Mouse (Mus musculus): ENCODE measurements around the gene 6030458C11Rik. TPM values are rescaled to one million over a fixed set of nuclear protein-coding genes. Genes with fewer than 3 reads are reported as not detected.

The 6030458C11Rik gene
- polyA plus RNA-seq, 1 experiment from 2014 or later = 47.0 TPM

DNA sequence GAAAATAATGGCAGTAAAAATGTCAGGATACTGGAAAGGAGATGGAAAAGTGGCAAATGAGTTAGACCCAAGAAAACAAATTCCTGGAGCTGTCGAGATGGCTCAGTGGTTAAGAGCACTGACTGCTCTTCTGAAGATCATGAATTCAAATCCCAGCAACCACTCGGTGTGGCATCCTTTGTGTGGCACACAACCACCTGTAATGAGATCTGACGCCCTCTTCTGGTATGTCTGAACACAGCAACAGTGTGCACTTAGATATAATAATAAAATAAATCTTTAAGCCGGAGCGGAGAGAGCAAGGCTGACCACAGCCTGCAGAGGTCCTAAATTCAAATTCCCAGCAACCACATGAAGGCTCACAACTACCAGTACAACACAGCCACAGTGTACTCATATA, 35.9 kb downstream of the 6030458C11Rik start:
- Histone ChIP-seq H3K4me2 (replicated peaks; ENCODE audit: low read depth, low read length) (no peak overlapping the region), H3K9ac (replicated peaks; ENCODE audit: low read depth, low read length) (no peak overlapping the region), H3K9me3 (ENCODE audit: control insufficient read depth, low read depth, low read length) (no peaks in the 10 kb centered on the region), H3K4me1 (ENCODE audit: control insufficient read depth, insufficient read depth, low read length) (peaks cover 8% of the 10 kb centered on the region), H3K36me3 (ENCODE audit: control insufficient read depth, insufficient read depth, low read length) (no peaks in the 10 kb centered on the region), H3K27me3 (ENCODE audit: control insufficient read depth, insufficient read depth, low read length) (no peaks in the 10 kb centered on the region), H3K27ac (ENCODE audit: low read length) (no peak overlapping the region), H3K4me3 (ENCODE audit: low read depth, low read length) (no peak overlapping the region)
- no peak for ATAC-seq (ENCODE audit: insufficient number of reproducible peaks, insufficient read depth, low FRiP score, low read depth)
- 82% methylated on average over 5 of the region's 5 CpGs for WGBS

DNA sequence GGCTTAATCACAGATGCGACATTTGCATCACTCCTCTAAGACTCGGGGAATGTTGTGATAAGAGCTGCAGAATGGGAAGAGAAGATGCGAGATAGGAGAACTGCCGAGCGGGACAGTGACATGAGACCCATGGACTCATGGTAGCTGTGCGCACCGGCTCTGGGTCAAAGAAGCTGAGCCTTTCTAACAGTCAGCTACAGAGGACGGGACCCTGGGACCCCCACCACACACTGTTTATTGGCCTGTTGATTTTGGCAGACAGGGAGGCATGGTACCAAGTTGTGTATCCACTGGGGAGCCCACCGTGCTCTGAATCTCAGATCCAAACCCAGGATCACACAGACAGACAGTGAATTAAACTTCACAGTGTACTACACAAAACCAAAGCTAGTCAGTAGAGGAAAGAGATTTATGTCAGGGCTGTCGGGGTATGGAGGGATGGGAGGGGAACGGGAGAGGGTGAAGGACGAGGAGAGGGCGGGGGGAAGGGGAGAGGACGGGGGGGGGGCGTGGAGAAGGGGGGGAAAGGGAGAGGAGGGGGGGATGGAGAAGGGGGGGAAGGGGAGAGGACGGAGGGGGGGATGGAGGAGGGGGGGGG, 42.6 kb downstream of the 6030458C11Rik start:
- Histone ChIP-seq H3K27me3 (ENCODE audit: control insufficient read depth, insufficient read depth, low read length) (no peaks in the 10 kb centered on the region), H3K9ac (replicated peaks; ENCODE audit: low read depth, low read length) (no peak overlapping the region), H3K36me3 (ENCODE audit: control insufficient read depth, insufficient read depth, low read length) (no peaks in the 10 kb centered on the region), H3K4me2 (replicated peaks; ENCODE audit: low read depth, low read length) (no peak overlapping the region), H3K9me3 (ENCODE audit: control insufficient read depth, low read depth, low read length) (no peaks in the 10 kb centered on the region), H3K4me3 (ENCODE audit: low read depth, low read length) (no peak overlapping the region), H3K27ac (ENCODE audit: low read length) (no peak overlapping the region), H3K4me1 (ENCODE audit: control insufficient read depth, insufficient read depth, low read length) (no peaks in the 10 kb centered on the region)
- WGBS = 51% methylated on average over 13 of the region's 16 CpGs
- no peak for ATAC-seq (ENCODE audit: insufficient number of reproducible peaks, insufficient read depth, low FRiP score, low read depth)

DNA sequence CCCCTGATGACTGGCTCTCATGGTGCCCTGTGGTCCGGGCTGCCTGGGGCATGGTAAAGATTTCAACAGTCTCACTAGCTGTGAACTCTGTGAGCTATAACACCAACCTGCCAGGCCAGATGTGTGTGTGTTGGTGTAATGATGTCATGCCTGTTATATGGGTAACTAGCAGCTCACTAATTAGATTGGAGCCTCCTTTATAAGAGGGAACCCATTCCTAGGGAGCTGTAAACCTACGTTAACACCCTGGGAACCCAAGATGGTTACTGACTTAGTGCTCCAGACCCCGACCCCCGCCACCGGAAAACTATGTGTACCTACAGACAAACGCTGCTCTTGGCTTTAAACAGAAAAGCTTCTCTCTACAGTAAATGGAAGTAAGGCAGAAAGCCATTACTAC, 43.2 kb downstream of the 6030458C11Rik start:
- no peak overlapping the region for H3K27ac ChIP-seq (ENCODE audit: low read length)
- no peaks in the 10 kb centered on the region for H3K4me1 ChIP-seq (ENCODE audit: control insufficient read depth, insufficient read depth, low read length)
- H3K27me3 ChIP-seq (ENCODE audit: control insufficient read depth, insufficient read depth, low read length) = no peaks in the 10 kb centered on the region
- H3K9ac ChIP-seq (replicated peaks; ENCODE audit: low read depth, low read length) = no peak overlapping the region
- no peak for ATAC-seq (ENCODE audit: insufficient number of reproducible peaks, insufficient read depth, low FRiP score, low read depth)
- WGBS = 69% methylated on average over 6 of the region's 6 CpGs
- H3K4me3 ChIP-seq (ENCODE audit: low read depth, low read length) = no peak overlapping the region
- H3K4me2 ChIP-seq (replicated peaks; ENCODE audit: low read depth, low read length) = no peak overlapping the region
- no peaks in the 10 kb centered on the region for H3K36me3 ChIP-seq (ENCODE audit: control insufficient read depth, insufficient read depth, low read length)
- no peaks in the 10 kb centered on the region for H3K9me3 ChIP-seq (ENCODE audit: control insufficient read depth, low read depth, low read length)

DNA sequence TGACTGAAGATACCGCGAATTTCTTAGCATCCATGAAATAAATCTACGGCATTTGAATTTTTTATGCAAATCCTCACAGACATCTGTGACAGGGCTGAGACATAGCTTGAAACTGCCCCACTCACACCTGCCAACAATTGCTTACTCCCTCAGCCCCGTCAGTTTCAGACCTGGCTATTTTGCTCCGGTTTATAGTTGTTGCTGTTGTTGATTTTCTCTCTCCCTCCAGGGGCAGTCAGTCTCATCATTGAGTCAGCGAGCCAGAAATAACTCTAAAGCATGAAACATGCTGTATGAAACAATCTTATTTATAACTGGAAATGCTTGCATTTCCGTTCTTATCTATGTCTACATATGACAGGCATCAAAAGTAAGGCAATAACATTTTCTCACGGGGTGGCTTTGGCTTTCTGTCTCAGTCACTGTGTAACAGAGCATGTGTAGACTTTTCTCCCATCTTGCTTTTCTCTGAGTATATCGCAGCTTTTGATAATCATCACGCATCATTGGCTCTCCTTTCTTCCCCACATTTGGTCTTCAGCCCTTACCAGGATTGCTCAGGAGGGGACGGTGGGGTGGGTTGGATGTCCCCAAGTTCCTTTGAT, 50.2 kb downstream of the 6030458C11Rik start:
- H3K4me3 ChIP-seq (ENCODE audit: low read depth, low read length) = no peak overlapping the region
- WGBS = 81% methylated on average over 11 of the region's 11 CpGs
- no peaks in the 10 kb centered on the region for H3K9me3 ChIP-seq (ENCODE audit: control insufficient read depth, low read depth, low read length)
- no peak for ATAC-seq (ENCODE audit: insufficient number of reproducible peaks, insufficient read depth, low FRiP score, low read depth)
- no peaks in the 10 kb centered on the region for H3K4me1 ChIP-seq (ENCODE audit: control insufficient read depth, insufficient read depth, low read length)
- H3K4me2 ChIP-seq (replicated peaks; ENCODE audit: low read depth, low read length) = no peak overlapping the region
- H3K9ac ChIP-seq (replicated peaks; ENCODE audit: low read depth, low read length) = no peak overlapping the region
- H3K27me3 ChIP-seq (ENCODE audit: control insufficient read depth, insufficient read depth, low read length) = no peaks in the 10 kb centered on the region
- no peak overlapping the region for H3K27ac ChIP-seq (ENCODE audit: low read length)
- no peaks in the 10 kb centered on the region for H3K36me3 ChIP-seq (ENCODE audit: control insufficient read depth, insufficient read depth, low read length)

DNA sequence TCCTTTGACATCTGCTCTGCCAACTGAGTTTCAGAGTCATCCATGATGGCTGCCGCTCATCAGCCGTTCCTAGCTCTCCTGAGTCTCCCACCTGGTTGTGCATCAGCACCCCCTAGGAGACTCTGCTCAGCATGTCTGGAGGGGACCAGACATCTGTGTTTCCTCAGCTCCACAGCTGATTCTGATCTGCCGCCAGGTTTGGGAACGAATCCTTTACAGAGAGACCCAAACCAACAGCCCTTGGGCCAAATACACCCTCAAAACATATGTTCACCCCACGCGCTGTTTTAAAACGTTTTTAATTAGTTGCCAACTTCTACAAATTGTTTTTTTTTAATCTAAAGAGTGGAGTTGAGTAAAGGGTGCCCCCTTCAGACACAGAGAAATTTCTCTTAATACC, 53.5 kb downstream of the 6030458C11Rik start:
- WGBS = 75% methylated on average over 7 of the region's 7 CpGs
- Histone ChIP-seq H3K4me3 (ENCODE audit: low read depth, low read length) (no peak overlapping the region), H3K9ac (replicated peaks; ENCODE audit: low read depth, low read length) (no peak overlapping the region), H3K36me3 (ENCODE audit: control insufficient read depth, insufficient read depth, low read length) (no peaks in the 10 kb centered on the region), H3K4me2 (replicated peaks; ENCODE audit: low read depth, low read length) (no peak overlapping the region), H3K9me3 (ENCODE audit: control insufficient read depth, low read depth, low read length) (no peaks in the 10 kb centered on the region), H3K4me1 (ENCODE audit: control insufficient read depth, insufficient read depth, low read length) (no peaks in the 10 kb centered on the region), H3K27ac (ENCODE audit: low read length) (no peak overlapping the region), H3K27me3 (ENCODE audit: control insufficient read depth, insufficient read depth, low read length) (no peaks in the 10 kb centered on the region)
- no peak for ATAC-seq (ENCODE audit: insufficient number of reproducible peaks, insufficient read depth, low FRiP score, low read depth)

DNA sequence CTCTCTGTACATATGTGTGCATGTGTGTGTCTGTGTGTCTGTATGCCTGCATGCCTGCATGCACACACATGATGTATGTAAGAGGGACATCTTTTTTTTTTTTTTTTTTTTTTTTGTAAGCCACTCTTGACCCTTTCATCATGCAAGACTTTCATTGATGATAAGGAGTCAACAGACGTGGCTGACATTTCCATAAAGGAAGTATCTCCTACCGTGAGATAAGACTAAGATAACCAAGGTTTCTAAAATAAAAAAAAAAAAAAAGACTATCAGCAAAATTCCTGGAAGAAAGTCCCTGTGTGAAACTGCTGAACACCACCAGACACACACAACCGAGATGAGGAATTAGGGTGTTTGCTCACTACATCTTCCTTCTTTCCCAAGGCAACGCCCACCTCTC, 57.6 kb downstream of the 6030458C11Rik start:
- ATAC-seq (ENCODE audit: insufficient number of reproducible peaks, insufficient read depth, low FRiP score, low read depth) = no peak
- Histone ChIP-seq H3K4me1 (ENCODE audit: control insufficient read depth, insufficient read depth, low read length) (no peaks in the 10 kb centered on the region), H3K27ac (ENCODE audit: low read length) (no peak overlapping the region), H3K4me2 (replicated peaks; ENCODE audit: low read depth, low read length) (no peak overlapping the region), H3K36me3 (ENCODE audit: control insufficient read depth, insufficient read depth, low read length) (no peaks in the 10 kb centered on the region), H3K9me3 (ENCODE audit: control insufficient read depth, low read depth, low read length) (no peaks in the 10 kb centered on the region), H3K27me3 (ENCODE audit: control insufficient read depth, insufficient read depth, low read length) (no peaks in the 10 kb centered on the region), H3K9ac (replicated peaks; ENCODE audit: low read depth, low read length) (no peak overlapping the region), H3K4me3 (ENCODE audit: low read depth, low read length) (no peak overlapping the region)
- WGBS = 59% methylated on average over 4 of the region's 4 CpGs

DNA sequence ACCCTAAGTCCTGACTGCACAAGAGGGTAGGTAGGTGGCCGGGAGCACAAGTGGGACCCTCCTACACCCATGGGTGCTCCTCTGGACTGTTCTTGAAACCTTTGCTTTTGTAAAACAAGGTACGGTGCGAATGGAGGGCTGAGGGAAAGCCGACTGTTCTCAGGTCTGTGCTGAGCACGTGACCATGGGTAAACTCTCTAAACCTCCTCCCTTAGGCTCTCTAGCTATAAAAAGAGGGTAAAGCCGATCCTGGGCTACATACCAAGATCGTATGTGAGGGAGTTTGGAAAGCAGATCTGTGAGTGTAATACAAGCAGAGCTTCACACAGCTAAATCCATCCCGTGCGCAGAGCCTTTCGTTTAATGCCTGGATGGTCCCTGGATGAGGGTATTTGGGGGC, 61.3 kb downstream of the 6030458C11Rik start:
- H3K9ac ChIP-seq (replicated peaks; ENCODE audit: low read depth, low read length) = no peak overlapping the region
- H3K9me3 ChIP-seq (ENCODE audit: control insufficient read depth, low read depth, low read length) = no peaks in the 10 kb centered on the region
- H3K4me2 ChIP-seq (replicated peaks; ENCODE audit: low read depth, low read length) = no peak overlapping the region
- H3K4me1 ChIP-seq (ENCODE audit: control insufficient read depth, insufficient read depth, low read length) = no peaks in the 10 kb centered on the region
- 72% methylated on average over 10 of the region's 10 CpGs for WGBS
- no peak overlapping the region for H3K4me3 ChIP-seq (ENCODE audit: low read depth, low read length)
- no peaks in the 10 kb centered on the region for H3K36me3 ChIP-seq (ENCODE audit: control insufficient read depth, insufficient read depth, low read length)
- H3K27ac ChIP-seq (ENCODE audit: low read length) = no peak overlapping the region
- ATAC-seq (ENCODE audit: insufficient number of reproducible peaks, insufficient read depth, low FRiP score, low read depth) = no peak
- no peaks in the 10 kb centered on the region for H3K27me3 ChIP-seq (ENCODE audit: control insufficient read depth, insufficient read depth, low read length)

DNA sequence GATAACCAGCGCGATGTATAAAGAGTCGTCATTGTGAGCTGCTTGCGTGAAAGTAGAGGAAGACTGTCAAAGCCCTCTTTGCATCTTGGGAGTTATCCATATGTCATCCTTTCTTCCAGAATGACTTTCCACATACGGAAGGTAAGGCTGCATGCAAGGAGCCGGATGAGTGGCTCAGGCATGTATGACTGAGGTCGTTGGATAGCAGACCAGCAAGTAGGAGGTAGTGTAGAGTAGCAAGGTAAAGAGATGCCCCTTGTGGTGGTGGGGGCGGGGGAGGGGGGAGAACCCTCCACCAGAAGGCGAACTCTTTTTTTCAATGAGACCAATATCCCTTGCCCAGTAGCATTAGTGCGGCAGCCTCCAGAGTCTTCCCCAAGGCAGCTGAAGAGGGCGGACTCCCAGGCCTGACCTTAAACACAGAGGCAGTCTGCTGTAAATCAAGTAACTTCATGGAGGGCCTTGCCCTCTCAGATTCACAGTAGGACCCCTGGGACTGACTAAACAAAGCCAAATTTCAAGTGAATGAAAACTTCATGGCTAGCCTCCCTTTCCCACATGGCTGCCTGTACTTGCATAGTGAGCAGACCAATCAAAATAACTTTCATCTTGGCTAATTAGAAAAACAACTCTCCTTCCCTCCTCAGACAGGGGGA, 62.1 kb downstream of the 6030458C11Rik start:
- Histone ChIP-seq H3K9ac (replicated peaks; ENCODE audit: low read depth, low read length) (no peak overlapping the region), H3K9me3 (ENCODE audit: control insufficient read depth, low read depth, low read length) (no peaks in the 10 kb centered on the region), H3K27me3 (ENCODE audit: control insufficient read depth, insufficient read depth, low read length) (no peaks in the 10 kb centered on the region), H3K27ac (ENCODE audit: low read length) (no peak overlapping the region), H3K4me2 (replicated peaks; ENCODE audit: low read depth, low read length) (no peak overlapping the region), H3K4me1 (ENCODE audit: control insufficient read depth, insufficient read depth, low read length) (no peaks in the 10 kb centered on the region), H3K4me3 (ENCODE audit: low read depth, low read length) (no peak overlapping the region), H3K36me3 (ENCODE audit: control insufficient read depth, insufficient read depth, low read length) (no peaks in the 10 kb centered on the region)
- no peak for ATAC-seq (ENCODE audit: insufficient number of reproducible peaks, insufficient read depth, low FRiP score, low read depth)
- 78% methylated on average over 11 of the region's 11 CpGs for WGBS
